Mouse (Mus musculus): Measurements from ENCODE around the gene Cfap157. TPM values are rescaled to one million over a fixed set of nuclear protein-coding genes. Genes with fewer than 3 reads are reported as not detected.

Gene Cfap157
- polyA plus RNA-seq, 1 experiment = not detected

- TF ChIP-seq EP300 (IDR thresholded peaks at IDR 0.05; ENCODE audit: insufficient read depth, low read depth, low read length) (no peak), CTCF (IDR thresholded peaks at IDR 0.05; ENCODE audit: low read depth, low read length) (no peak), POLR2A (IDR thresholded peaks at IDR 0.05; ENCODE audit: insufficient read depth, low read length) (no peak)
- no peak overlapping the region for H3K9ac ChIP-seq (ENCODE audit: low read depth, poor library complexity, severe bottlenecking)
- no peaks in the 10 kb centered on the region for H3K36me3 ChIP-seq (ENCODE audit: control insufficient read depth, insufficient read depth, low read length, poor library complexity, severe bottlenecking)
- H3K4me3 ChIP-seq (ENCODE audit: low read depth, low read length) = no peak overlapping the region
- H3K9me3 ChIP-seq (replicated peaks; ENCODE audit: control insufficient read depth, insufficient read depth, low read length, poor library complexity, severe bottlenecking) = no peaks in the 10 kb centered on the region
- no peaks in the 10 kb centered on the region for H3K4me1 ChIP-seq (ENCODE audit: control insufficient read depth, insufficient read depth, low read length)
- no peak overlapping the region for H3K27ac ChIP-seq (ENCODE audit: insufficient read depth, low read length)
- no peaks in the 10 kb centered on the region for H3K27me3 ChIP-seq (ENCODE audit: control insufficient read depth, insufficient read depth, low read length, poor library complexity, severe bottlenecking)
Observed at GRCm38 (mm10) chr2:32734480-32734879, 49.7 kb downstream of the Cfap157 start.

GRCm38 (mm10) chr2:32732695-32733094, 51.5 kb downstream of the Cfap157 start:
- no peak overlapping the region for H3K27ac ChIP-seq (ENCODE audit: insufficient read depth, low read length)
- TF ChIP-seq CTCF (IDR thresholded peaks at IDR 0.05; ENCODE audit: low read depth, low read length) = no peak
- H3K36me3 ChIP-seq (ENCODE audit: control insufficient read depth, insufficient read depth, low read length, poor library complexity, severe bottlenecking) = no peaks in the 10 kb centered on the region
- no peaks in the 10 kb centered on the region for H3K9me3 ChIP-seq (replicated peaks; ENCODE audit: control insufficient read depth, insufficient read depth, low read length, poor library complexity, severe bottlenecking)
- H3K27me3 ChIP-seq (ENCODE audit: control insufficient read depth, insufficient read depth, low read length, poor library complexity, severe bottlenecking) = no peaks in the 10 kb centered on the region
- peaks cover 2% of the 10 kb centered on the region for H3K4me1 ChIP-seq (ENCODE audit: control insufficient read depth, insufficient read depth, low read length)
- no peak overlapping the region for H3K9ac ChIP-seq (ENCODE audit: low read depth, poor library complexity, severe bottlenecking)
- no peak overlapping the region for H3K4me3 ChIP-seq (ENCODE audit: low read depth, low read length)

- H3K4me3 ChIP-seq (ENCODE audit: low read depth, low read length) = no peak overlapping the region
- no peak overlapping the region for H3K9ac ChIP-seq (ENCODE audit: low read depth, poor library complexity, severe bottlenecking)
- H3K4me1 ChIP-seq (ENCODE audit: control insufficient read depth, insufficient read depth, low read length) = peaks cover 2% of the 10 kb centered on the region
- no peaks in the 10 kb centered on the region for H3K27me3 ChIP-seq (ENCODE audit: control insufficient read depth, insufficient read depth, low read length, poor library complexity, severe bottlenecking)
- no peaks in the 10 kb centered on the region for H3K36me3 ChIP-seq (ENCODE audit: control insufficient read depth, insufficient read depth, low read length, poor library complexity, severe bottlenecking)
- H3K27ac ChIP-seq (ENCODE audit: insufficient read depth, low read length) = no peak overlapping the region
- H3K9me3 ChIP-seq (replicated peaks; ENCODE audit: control insufficient read depth, insufficient read depth, low read length, poor library complexity, severe bottlenecking) = no peaks in the 10 kb centered on the region
- TF ChIP-seq CTCF (IDR thresholded peaks at IDR 0.05; ENCODE audit: low read depth, low read length) (no peak), POLR2A (IDR thresholded peaks at IDR 0.05; ENCODE audit: insufficient read depth, low read length) (no peak), EP300 (IDR thresholded peaks at IDR 0.05; ENCODE audit: insufficient read depth, low read depth, low read length) (no peak)
Observed at GRCm38 (mm10) chr2:32731911-32732310, 52.3 kb downstream of the Cfap157 start.

- Histone ChIP-seq H3K9ac (ENCODE audit: low read depth, poor library complexity, severe bottlenecking) (no peak overlapping the region), H3K27ac (ENCODE audit: insufficient read depth, low read length) (no peak overlapping the region), H3K9me3 (replicated peaks; ENCODE audit: control insufficient read depth, insufficient read depth, low read length, poor library complexity, severe bottlenecking) (no peaks in the 10 kb centered on the region), H3K4me1 (ENCODE audit: control insufficient read depth, insufficient read depth, low read length) (peaks cover 2% of the 10 kb centered on the region), H3K36me3 (ENCODE audit: control insufficient read depth, insufficient read depth, low read length, poor library complexity, severe bottlenecking) (no peaks in the 10 kb centered on the region), H3K27me3 (ENCODE audit: control insufficient read depth, insufficient read depth, low read length, poor library complexity, severe bottlenecking) (no peaks in the 10 kb centered on the region), H3K4me3 (ENCODE audit: low read depth, low read length) (no peak overlapping the region)
- TF ChIP-seq EP300 (IDR thresholded peaks at IDR 0.05; ENCODE audit: insufficient read depth, low read depth, low read length) (no peak), CTCF (IDR thresholded peaks at IDR 0.05; ENCODE audit: low read depth, low read length) (no peak), POLR2A (IDR thresholded peaks at IDR 0.05; ENCODE audit: insufficient read depth, low read length) (no peak)
Observed at GRCm38 (mm10) chr2:32730854-32731253, 53.4 kb downstream of the Cfap157 start.

- peaks cover 2% of the 10 kb centered on the region for H3K4me1 ChIP-seq (ENCODE audit: control insufficient read depth, insufficient read depth, low read length)
Observed at GRCm38 (mm10) chr2:32729547-32729946, 54.7 kb downstream of the Cfap157 start.

GRCm38 (mm10) chr2:32728463-32728862, 55.8 kb downstream of the Cfap157 start:
- H3K4me3 ChIP-seq (ENCODE audit: low read depth, low read length) = peak overlapping the region; percentile 8; the same call in 1 of the 2 replicates
- H3K27me3 ChIP-seq (ENCODE audit: control insufficient read depth, insufficient read depth, low read length, poor library complexity, severe bottlenecking) = no peaks in the 10 kb centered on the region
- H3K9me3 ChIP-seq (replicated peaks; ENCODE audit: control insufficient read depth, insufficient read depth, low read length, poor library complexity, severe bottlenecking) = no peaks in the 10 kb centered on the region
- no peak overlapping the region for H3K27ac ChIP-seq (ENCODE audit: insufficient read depth, low read length)
- H3K36me3 ChIP-seq (ENCODE audit: control insufficient read depth, insufficient read depth, low read length, poor library complexity, severe bottlenecking) = no peaks in the 10 kb centered on the region
- no peak overlapping the region for H3K9ac ChIP-seq (ENCODE audit: low read depth, poor library complexity, severe bottlenecking)
- H3K4me1 ChIP-seq (ENCODE audit: control insufficient read depth, insufficient read depth, low read length) = peaks cover 2% of the 10 kb centered on the region
- TF ChIP-seq POLR2A (IDR thresholded peaks at IDR 0.05; ENCODE audit: insufficient read depth, low read length) = no peak
- no peak for TF ChIP-seq CTCF (IDR thresholded peaks at IDR 0.05; ENCODE audit: low read depth, low read length)
- no peak for TF ChIP-seq EP300 (IDR thresholded peaks at IDR 0.05; ENCODE audit: insufficient read depth, low read depth, low read length)

More at GRCm38 (mm10) chr2:32729547-32729946, 54.7 kb downstream of the Cfap157 start:
- Histone ChIP-seq H3K4me3 (ENCODE audit: low read depth, low read length) (no peak overlapping the region), H3K9ac (ENCODE audit: low read depth, poor library complexity, severe bottlenecking) (no peak overlapping the region), H3K9me3 (replicated peaks; ENCODE audit: control insufficient read depth, insufficient read depth, low read length, poor library complexity, severe bottlenecking) (no peaks in the 10 kb centered on the region), H3K36me3 (ENCODE audit: control insufficient read depth, insufficient read depth, low read length, poor library complexity, severe bottlenecking) (no peaks in the 10 kb centered on the region), H3K27ac (ENCODE audit: insufficient read depth, low read length) (no peak overlapping the region), H3K27me3 (ENCODE audit: control insufficient read depth, insufficient read depth, low read length, poor library complexity, severe bottlenecking) (no peaks in the 10 kb centered on the region)
- no peak for TF ChIP-seq EP300 (IDR thresholded peaks at IDR 0.05; ENCODE audit: insufficient read depth, low read depth, low read length)

All from ES-Bruce4 (cell line).